Mouse (Mus musculus): ENCODE results near the gene Olfr372. TPM values are rescaled to one million over a fixed set of nuclear protein-coding genes. Genes with fewer than 3 reads are reported as not detected.
"Not testable (repeated sequence)": the region's sequence is repeated elsewhere in the genome, so short reads cannot be mapped to it uniquely, and the experiment has no call there.

Olfr372 gene
- polyA plus RNA-seq (2015; fragmentation: Nextera tagmentation; extraction: Ambion mirVana), result not detected in 2 replicates

GRCm38 (mm10) chr8:72040918-72041317, at the start of gene Olfr372:
Gene Olfr372 (plus strand): TSS chr8:72041218.
- not testable (repeated sequence) for H3K27me3 ChIP-seq; H3K9ac ChIP-seq; H3K9me3 ChIP-seq (replicated peaks); ATAC-seq (ENCODE audit: low read depth); H3K36me3 ChIP-seq; DNase-seq; H3K4me3 ChIP-seq (replicated peaks); H3K27ac ChIP-seq; H3K4me2 ChIP-seq; H3K4me1 ChIP-seq (replicated peaks)
- WGBS (ENCODE audit: insufficient replicate concordance), result 59% methylated on average over 4 of the region's 4 CpGs

DNA sequence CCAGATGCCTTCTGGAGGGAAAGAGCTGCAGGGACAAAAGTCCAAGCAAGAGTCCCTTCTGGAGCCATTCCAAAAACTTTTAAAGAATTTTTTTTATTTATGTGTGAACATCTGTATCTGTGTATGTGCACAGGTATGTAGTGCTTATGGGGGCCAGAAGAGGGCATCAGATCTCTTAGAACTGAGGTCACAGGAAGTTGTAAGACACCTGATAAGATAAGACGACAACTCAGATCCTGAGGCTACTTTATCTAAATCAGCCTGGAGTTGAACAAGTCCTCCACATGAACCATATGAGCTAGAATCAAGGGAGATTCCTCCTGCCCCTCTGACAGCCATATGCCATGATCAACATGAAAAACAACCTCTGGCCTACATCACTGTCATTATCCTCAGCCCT, 41.6 kb upstream of the Olfr372 start:
- 22% methylated on average over 1 of the region's 1 CpGs for WGBS (ENCODE audit: insufficient replicate concordance)
- ATAC-seq (ENCODE audit: low read depth) (no peak), DNase-seq (no peak)
- no peak overlapping the region for H3K4me2 ChIP-seq
- no peaks in the 10 kb centered on the region for H3K4me1 ChIP-seq (replicated peaks)
- H3K36me3 ChIP-seq, result no peaks in the 10 kb centered on the region
- H3K9ac ChIP-seq, result no peak overlapping the region
- no peak overlapping the region for H3K4me3 ChIP-seq (replicated peaks)
- H3K27ac ChIP-seq, result no peak overlapping the region
- no peaks in the 10 kb centered on the region for H3K9me3 ChIP-seq (replicated peaks)
- no peaks in the 10 kb centered on the region for H3K27me3 ChIP-seq

GRCm38 (mm10) chr8:72000223-72000622, 40.8 kb upstream of the Olfr372 start:
- Histone ChIP-seq H3K36me3 (no peaks in the 10 kb centered on the region), H3K4me2 (no peak overlapping the region), H3K9me3 (replicated peaks) (no peaks in the 10 kb centered on the region), H3K4me1 (replicated peaks) (no peaks in the 10 kb centered on the region), H3K9ac (no peak overlapping the region), H3K27me3 (no peaks in the 10 kb centered on the region), H3K27ac (no peak overlapping the region), H3K4me3 (replicated peaks) (no peak overlapping the region)
- ATAC-seq (ENCODE audit: low read depth) (no peak), DNase-seq (no peak)
- 44% methylated on average over 3 of the region's 3 CpGs for WGBS (ENCODE audit: insufficient replicate concordance)

DNA sequence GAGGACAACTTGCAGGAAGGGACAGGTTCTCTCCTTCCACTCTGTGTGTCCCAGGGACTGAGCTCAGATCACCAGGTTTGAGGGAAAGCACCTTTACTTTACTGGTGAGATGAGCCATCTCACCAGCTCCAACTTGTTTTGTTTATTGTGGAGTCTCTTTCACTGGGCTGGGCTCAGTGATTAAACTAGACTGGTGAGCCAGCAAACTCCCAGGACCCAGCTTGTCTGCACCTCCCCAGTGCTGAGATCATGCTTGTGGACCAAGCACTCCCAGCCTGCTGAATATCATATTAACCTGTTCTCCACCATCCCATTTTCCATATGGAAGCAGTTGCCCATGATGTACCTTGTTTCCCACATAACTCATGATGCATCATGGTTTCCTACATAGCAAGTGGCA, 38.1 kb upstream of the Olfr372 start:
- DNase-seq, result no peak
- no peaks in the 10 kb centered on the region for H3K4me1 ChIP-seq (replicated peaks)

DNA sequence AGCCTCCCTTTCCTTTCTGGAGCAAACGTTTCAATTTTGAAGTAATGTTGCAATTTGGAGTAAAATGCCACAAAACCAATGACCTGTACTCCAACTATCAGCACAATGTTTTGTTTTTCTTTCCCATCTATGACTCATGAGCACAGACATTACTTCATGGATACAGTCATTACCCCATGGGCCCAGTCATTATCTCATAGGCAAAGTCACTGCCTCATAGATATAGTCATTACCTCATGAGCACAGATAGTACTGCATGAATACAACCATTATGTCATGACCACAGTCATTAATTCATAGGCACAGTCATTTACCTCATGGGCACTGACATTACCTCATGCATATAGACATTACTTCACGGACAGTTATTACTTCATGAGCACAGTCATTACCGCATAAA, 35.1 kb upstream of the Olfr372 start:
- no peak overlapping the region for H3K4me2 ChIP-seq
- DNase-seq, result no peak

More for the DNA sequence above, 38.1 kb upstream of the Olfr372 start:
- H3K27me3 ChIP-seq, result no peaks in the 10 kb centered on the region
- H3K9ac ChIP-seq, result no peak overlapping the region
- ATAC-seq (ENCODE audit: low read depth), result no peak
- no peak overlapping the region for H3K4me3 ChIP-seq (replicated peaks)
- H3K9me3 ChIP-seq (replicated peaks), result no peaks in the 10 kb centered on the region
- no peaks in the 10 kb centered on the region for H3K36me3 ChIP-seq
- H3K4me2 ChIP-seq, result no peak overlapping the region
- no peak overlapping the region for H3K27ac ChIP-seq

DNA sequence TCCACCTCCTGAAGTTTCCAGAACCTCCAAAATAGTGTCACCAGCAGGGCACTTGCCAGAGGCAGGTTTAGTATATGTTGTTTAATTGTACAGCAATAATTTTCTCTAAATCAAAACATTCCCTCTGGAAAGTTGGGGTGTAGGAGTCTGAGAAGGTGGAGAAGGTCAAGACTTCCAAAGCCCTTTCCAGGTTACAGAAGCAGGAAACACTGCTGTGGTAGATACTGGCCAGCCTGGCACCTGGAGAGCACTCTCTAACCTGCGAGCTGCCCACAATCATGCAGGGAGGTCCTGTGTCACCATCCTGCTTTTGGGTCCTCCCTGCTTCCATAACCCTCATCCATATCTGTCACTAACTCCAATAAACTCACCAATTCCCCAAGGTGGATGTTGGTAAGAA, 34.3 kb upstream of the Olfr372 start:
- Histone ChIP-seq H3K36me3 (no peaks in the 10 kb centered on the region), H3K27me3 (no peaks in the 10 kb centered on the region), H3K4me2 (no peak overlapping the region), H3K9me3 (replicated peaks) (no peaks in the 10 kb centered on the region), H3K4me3 (replicated peaks) (no peak overlapping the region), H3K9ac (no peak overlapping the region), H3K27ac (no peak overlapping the region), H3K4me1 (replicated peaks) (no peaks in the 10 kb centered on the region)
- no peak for ATAC-seq (ENCODE audit: low read depth)
- 60% methylated on average over 1 of the region's 1 CpGs for WGBS (ENCODE audit: insufficient replicate concordance)
- DNase-seq, result no peak

More for the DNA sequence above, 35.1 kb upstream of the Olfr372 start:
- 56% methylated on average over 3 of the region's 3 CpGs for WGBS (ENCODE audit: insufficient replicate concordance)
- no peaks in the 10 kb centered on the region for H3K4me1 ChIP-seq (replicated peaks)
- H3K9ac ChIP-seq, result no peak overlapping the region
- ATAC-seq (ENCODE audit: low read depth), result no peak
- no peaks in the 10 kb centered on the region for H3K36me3 ChIP-seq
- no peaks in the 10 kb centered on the region for H3K9me3 ChIP-seq (replicated peaks)
- H3K27ac ChIP-seq, result no peak overlapping the region
- no peak overlapping the region for H3K4me3 ChIP-seq (replicated peaks)
- no peaks in the 10 kb centered on the region for H3K27me3 ChIP-seq

GRCm38 (mm10) chr8:72008134-72008641, 32.8 kb upstream of the Olfr372 start:
- Histone ChIP-seq H3K9me3 (replicated peaks) (no peaks in the 10 kb centered on the region), H3K36me3 (no peaks in the 10 kb centered on the region), H3K27me3 (no peaks in the 10 kb centered on the region), H3K4me3 (replicated peaks) (no peak overlapping the region), H3K4me2 (no peak overlapping the region), H3K4me1 (replicated peaks) (no peaks in the 10 kb centered on the region), H3K9ac (no peak overlapping the region), H3K27ac (no peak overlapping the region)
- DNase-seq (no peak), ATAC-seq (ENCODE audit: low read depth) (no peak)
- 23% methylated on average over 3 of the region's 3 CpGs for WGBS (ENCODE audit: insufficient replicate concordance)

GRCm38 (mm10) chr8:72009473-72009872, 31.5 kb upstream of the Olfr372 start, which contains the start of gene Cyp4f18:
Gene Cyp4f18 (minus strand): TSS chr8:72009626.
- H3K9ac ChIP-seq, result no peak within 1 kb of the TSS
- H3K4me3 ChIP-seq (replicated peaks), result no peak within 1 kb of the TSS
- no peak within 1 kb of the TSS for H3K27ac ChIP-seq
- H3K9me3 ChIP-seq (replicated peaks), result no peaks in the 10 kb centered on the region
- no peaks in the 10 kb centered on the region for H3K36me3 ChIP-seq
- DNase-seq (no peak), ATAC-seq (ENCODE audit: low read depth) (0 out of 2 replicates have a peak, but pooled peaks have one; percentile 34)
- no peak within 1 kb of the TSS for H3K4me2 ChIP-seq
- WGBS (ENCODE audit: insufficient replicate concordance), result 45% methylated on average over 3 of the region's 3 CpGs
- no peaks in the 10 kb centered on the region for H3K4me1 ChIP-seq (replicated peaks)
- H3K27me3 ChIP-seq, result no peaks in the 10 kb centered on the region

DNA sequence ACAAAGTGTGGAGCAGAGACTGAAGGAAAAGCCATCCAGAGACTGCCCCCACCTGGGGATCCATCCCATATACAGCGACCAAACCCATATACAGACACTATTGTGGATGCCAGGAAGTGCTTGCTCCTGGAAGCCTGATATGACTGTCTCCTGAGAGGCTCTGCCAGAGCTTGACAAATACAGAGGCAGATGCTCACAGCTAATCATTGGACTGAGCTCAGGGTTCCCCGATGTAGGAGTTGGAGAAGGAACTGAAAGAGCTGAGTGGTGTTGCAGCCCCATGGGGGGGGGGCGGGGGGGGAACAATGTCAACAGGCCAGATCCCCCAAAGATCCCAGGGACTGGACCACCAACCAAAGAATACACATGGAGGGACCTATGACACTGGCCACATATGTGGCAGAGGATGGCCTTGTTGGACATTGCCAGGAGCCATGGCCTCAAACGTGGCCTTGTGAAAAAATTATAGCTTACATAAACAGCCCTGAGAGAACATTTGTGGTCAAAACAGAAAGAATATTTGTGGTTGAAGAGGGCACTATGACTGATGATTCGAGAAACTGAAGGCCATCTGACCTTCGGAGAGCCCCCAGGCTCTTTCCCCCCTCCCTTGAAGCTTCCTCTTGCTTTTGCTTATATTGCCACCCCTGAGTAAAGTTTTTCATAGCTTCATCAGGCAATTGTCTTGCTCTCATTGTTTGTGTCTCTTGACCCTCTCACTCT, 27.4 kb upstream of the Olfr372 start:
- not testable (repeated sequence) for H3K4me1 ChIP-seq (replicated peaks)

DNA sequence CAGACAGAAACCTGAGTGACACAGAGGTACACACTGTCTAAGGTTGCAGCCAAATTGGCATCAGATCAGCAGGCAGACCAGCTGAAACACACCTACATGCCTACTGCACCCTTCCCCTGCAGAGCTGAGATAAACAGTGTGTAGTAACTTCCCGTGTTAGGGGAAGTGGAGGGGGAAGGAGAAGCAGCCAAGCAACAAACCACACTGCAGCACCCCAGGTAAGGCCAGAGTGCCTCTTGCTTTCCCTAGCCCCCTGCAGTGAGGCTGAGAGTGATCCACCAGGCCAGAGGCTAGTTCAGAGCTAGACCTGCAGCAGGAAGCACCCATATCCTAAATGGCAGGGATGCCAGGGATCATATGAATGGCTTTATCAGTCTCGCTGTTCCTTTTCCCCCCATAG, 23.7 kb upstream of the Olfr372 start:
- not testable (repeated sequence) for H3K36me3 ChIP-seq; H3K27ac ChIP-seq; H3K27me3 ChIP-seq; H3K4me3 ChIP-seq (replicated peaks); ATAC-seq (ENCODE audit: low read depth); H3K9me3 ChIP-seq (replicated peaks); H3K9ac ChIP-seq; DNase-seq; H3K4me1 ChIP-seq (replicated peaks); H3K4me2 ChIP-seq
- WGBS (ENCODE audit: insufficient replicate concordance), result 17% methylated on average over 2 of the region's 2 CpGs

More for the DNA sequence above, 27.4 kb upstream of the Olfr372 start:
- not testable (repeated sequence) for H3K36me3 ChIP-seq; H3K9me3 ChIP-seq (replicated peaks); H3K4me2 ChIP-seq; DNase-seq; H3K27ac ChIP-seq; H3K4me3 ChIP-seq (replicated peaks); H3K9ac ChIP-seq; H3K27me3 ChIP-seq; ATAC-seq (ENCODE audit: low read depth)
- 48% methylated on average over 6 of the region's 6 CpGs for WGBS (ENCODE audit: insufficient replicate concordance)

- Histone ChIP-seq H3K36me3 (no peaks in the 10 kb centered on the region), H3K9ac (no peak overlapping the region), H3K4me1 (replicated peaks) (no peaks in the 10 kb centered on the region), H3K9me3 (replicated peaks) (no peaks in the 10 kb centered on the region), H3K4me2 (no peak overlapping the region), H3K27ac (no peak overlapping the region), H3K4me3 (replicated peaks) (no peak overlapping the region), H3K27me3 (no peaks in the 10 kb centered on the region)
- no peak for ATAC-seq (ENCODE audit: low read depth)
- DNase-seq, result no peak
- WGBS (ENCODE audit: insufficient replicate concordance), result 57% methylated on average over 2 of the region's 2 CpGs
Observed at GRCm38 (mm10) chr8:72018141-72018540, 22.9 kb upstream of the Olfr372 start.

- not testable (repeated sequence) for H3K4me3 ChIP-seq (replicated peaks); H3K36me3 ChIP-seq; DNase-seq; H3K9ac ChIP-seq; H3K9me3 ChIP-seq (replicated peaks); H3K4me1 ChIP-seq (replicated peaks); H3K27ac ChIP-seq; H3K4me2 ChIP-seq; H3K27me3 ChIP-seq; ATAC-seq (ENCODE audit: low read depth)
- 62% methylated on average over 1 of the region's 1 CpGs for WGBS (ENCODE audit: insufficient replicate concordance)
Observed at GRCm38 (mm10) chr8:72019022-72019421, 22.0 kb upstream of the Olfr372 start.

Data from liver, embryonic 13.5 days (tissue).